Mouse (Mus musculus): ENCODE measurements around the gene Smco3. TPM values are rescaled to one million over a fixed set of nuclear protein-coding genes. Genes with fewer than 3 reads are reported as not detected.

Smco3 gene
- polyA plus RNA-seq, 1 experiment from 2014 or later = 1.9 TPM

- H3K9ac ChIP-seq (replicated peaks; ENCODE audit: low read depth, low read length) = no peak overlapping the region
- H3K36me3 ChIP-seq (ENCODE audit: control insufficient read depth, insufficient read depth, low read length) = no peaks in the 10 kb centered on the region
- no peaks in the 10 kb centered on the region for H3K9me3 ChIP-seq (ENCODE audit: control insufficient read depth, low read depth, low read length)
- H3K4me1 ChIP-seq (ENCODE audit: control insufficient read depth, insufficient read depth, low read length) = peaks cover 4% of the 10 kb centered on the region; the same call in 1 of the 2 replicates
- ATAC-seq (ENCODE audit: insufficient number of reproducible peaks, insufficient read depth, low FRiP score, low read depth) = peak; percentile 55; the same call in 1 of the 2 replicates
- H3K4me2 ChIP-seq (replicated peaks; ENCODE audit: low read depth, low read length) = no peak overlapping the region
- H3K4me3 ChIP-seq (ENCODE audit: low read depth, low read length) = no peak overlapping the region
- 45% methylated on average over 4 of the region's 4 CpGs for WGBS
- H3K27ac ChIP-seq (ENCODE audit: low read length) = peak overlapping the region; percentile 48; the same call in 1 of the 2 replicates
- H3K27me3 ChIP-seq (ENCODE audit: control insufficient read depth, insufficient read depth, low read length) = no peaks in the 10 kb centered on the region
These were observed 30.9 kb upstream of the Smco3 start for GRCm38 (mm10) chr6:136866150-136866549.

- H3K36me3 ChIP-seq (ENCODE audit: control insufficient read depth, insufficient read depth, low read length) = no peaks in the 10 kb centered on the region
- H3K4me3 ChIP-seq (ENCODE audit: low read depth, low read length) = no peak overlapping the region
- H3K9ac ChIP-seq (replicated peaks; ENCODE audit: low read depth, low read length) = no peak overlapping the region
- H3K27ac ChIP-seq (ENCODE audit: low read length) = no peak overlapping the region
- 91% methylated on average over 5 of the region's 5 CpGs for WGBS
- no peaks in the 10 kb centered on the region for H3K27me3 ChIP-seq (ENCODE audit: control insufficient read depth, insufficient read depth, low read length)
- H3K9me3 ChIP-seq (ENCODE audit: control insufficient read depth, low read depth, low read length) = no peaks in the 10 kb centered on the region
- peaks cover 4% of the 10 kb centered on the region; the same call in 1 of the 2 replicates for H3K4me1 ChIP-seq (ENCODE audit: control insufficient read depth, insufficient read depth, low read length)
- H3K4me2 ChIP-seq (replicated peaks; ENCODE audit: low read depth, low read length) = no peak overlapping the region
- no peak for ATAC-seq (ENCODE audit: insufficient number of reproducible peaks, insufficient read depth, low FRiP score, low read depth)
These were observed 30.1 kb upstream of the Smco3 start for GRCm38 (mm10) chr6:136865360-136865759.

- no peak overlapping the region for H3K9ac ChIP-seq (replicated peaks; ENCODE audit: low read depth, low read length)
- no peak overlapping the region for H3K4me2 ChIP-seq (replicated peaks; ENCODE audit: low read depth, low read length)
- H3K27me3 ChIP-seq (ENCODE audit: control insufficient read depth, insufficient read depth, low read length) = no peaks in the 10 kb centered on the region
- no peaks in the 10 kb centered on the region for H3K9me3 ChIP-seq (ENCODE audit: control insufficient read depth, low read depth, low read length)
- no peaks in the 10 kb centered on the region for H3K36me3 ChIP-seq (ENCODE audit: control insufficient read depth, insufficient read depth, low read length)
- ATAC-seq (ENCODE audit: insufficient number of reproducible peaks, insufficient read depth, low FRiP score, low read depth) = no peak
- no peak overlapping the region for H3K27ac ChIP-seq (ENCODE audit: low read length)
- peaks cover 20% of the 10 kb centered on the region for H3K4me1 ChIP-seq (ENCODE audit: control insufficient read depth, insufficient read depth, low read length)
- 34% methylated on average over 9 of the region's 9 CpGs for WGBS
- H3K4me3 ChIP-seq (ENCODE audit: low read depth, low read length) = no peak overlapping the region
These were observed 25.8 kb upstream of the Smco3 start for GRCm38 (mm10) chr6:136861020-136861419.

GRCm38 (mm10) chr6:136858420-136858819 is 23.2 kb upstream of the Smco3 start:
- H3K4me1 ChIP-seq (ENCODE audit: control insufficient read depth, insufficient read depth, low read length) = peaks cover 18% of the 10 kb centered on the region
- no peaks in the 10 kb centered on the region for H3K9me3 ChIP-seq (ENCODE audit: control insufficient read depth, low read depth, low read length)
- WGBS = 52% methylated on average over 8 of the region's 8 CpGs
- H3K27ac ChIP-seq (ENCODE audit: low read length) = no peak overlapping the region; the same call in 1 of the 2 replicates
- H3K27me3 ChIP-seq (ENCODE audit: control insufficient read depth, insufficient read depth, low read length) = no peaks in the 10 kb centered on the region
- no peak overlapping the region for H3K9ac ChIP-seq (replicated peaks; ENCODE audit: low read depth, low read length)
- H3K36me3 ChIP-seq (ENCODE audit: control insufficient read depth, insufficient read depth, low read length) = no peaks in the 10 kb centered on the region
- H3K4me2 ChIP-seq (replicated peaks; ENCODE audit: low read depth, low read length) = no peak overlapping the region
- H3K4me3 ChIP-seq (ENCODE audit: low read depth, low read length) = no peak overlapping the region
- ATAC-seq (ENCODE audit: insufficient number of reproducible peaks, insufficient read depth, low FRiP score, low read depth) = no peak

GRCm38 (mm10) chr6:136857873-136858260 is 22.6 kb upstream of the Smco3 start:
- Histone ChIP-seq H3K4me2 (replicated peaks; ENCODE audit: low read depth, low read length) (peak overlapping the region; percentile 33), H3K27me3 (ENCODE audit: control insufficient read depth, insufficient read depth, low read length) (no peaks in the 10 kb centered on the region), H3K9me3 (ENCODE audit: control insufficient read depth, low read depth, low read length) (no peaks in the 10 kb centered on the region), H3K4me3 (ENCODE audit: low read depth, low read length) (0 out of 2 replicates have a peak overlapping the region, but pooled peaks have one; percentile 5), H3K36me3 (ENCODE audit: control insufficient read depth, insufficient read depth, low read length) (no peaks in the 10 kb centered on the region), H3K27ac (ENCODE audit: low read length) (peak overlapping the region; percentile 89), H3K9ac (replicated peaks; ENCODE audit: low read depth, low read length) (peak overlapping the region; percentile 7; the same call in 1 of the 2 replicates), H3K4me1 (ENCODE audit: control insufficient read depth, insufficient read depth, low read length) (peaks cover 19% of the 10 kb centered on the region)
- WGBS = 8% methylated on average over 11 of the region's 11 CpGs
- 0 out of 2 replicates have a peak, but pooled peaks have one; percentile 29 for ATAC-seq (ENCODE audit: insufficient number of reproducible peaks, insufficient read depth, low FRiP score, low read depth)

- Histone ChIP-seq H3K9me3 (ENCODE audit: control insufficient read depth, low read depth, low read length) (no peaks in the 10 kb centered on the region), H3K9ac (replicated peaks; ENCODE audit: low read depth, low read length) (peak within 1 kb of the TSS; percentile 7; the same call in 1 of the 2 replicates), H3K4me2 (replicated peaks; ENCODE audit: low read depth, low read length) (peak within 1 kb of the TSS; percentile 33), H3K4me3 (ENCODE audit: low read depth, low read length) (0 out of 2 replicates have a peak within 1 kb of the TSS, but pooled peaks have one; percentile 5), H3K27ac (ENCODE audit: low read length) (peak within 1 kb of the TSS; percentile 89), H3K36me3 (ENCODE audit: control insufficient read depth, insufficient read depth, low read length) (no peaks in the 10 kb centered on the region), H3K4me1 (ENCODE audit: control insufficient read depth, insufficient read depth, low read length) (peaks cover 21% of the 10 kb centered on the region), H3K27me3 (ENCODE audit: control insufficient read depth, insufficient read depth, low read length) (no peaks in the 10 kb centered on the region)
- WGBS = 38% methylated on average over 18 of the region's 18 CpGs
- ATAC-seq (ENCODE audit: insufficient number of reproducible peaks, insufficient read depth, low FRiP score, low read depth) = peak; percentile 77; the same call in 1 of the 2 replicates
These were observed 22.1 kb upstream of the Smco3 start, which contains the start of gene Art4 for GRCm38 (mm10) chr6:136857186-136857872. Gene Art4, minus strand, starts transcription at chr6:136857733.

- no peaks in the 10 kb centered on the region for H3K27me3 ChIP-seq (ENCODE audit: control insufficient read depth, insufficient read depth, low read length)
- H3K9me3 ChIP-seq (ENCODE audit: control insufficient read depth, low read depth, low read length) = no peaks in the 10 kb centered on the region
- H3K27ac ChIP-seq (ENCODE audit: low read length) = peak overlapping the region; percentile 66
- H3K4me2 ChIP-seq (replicated peaks; ENCODE audit: low read depth, low read length) = peak overlapping the region; percentile 33
- ATAC-seq (ENCODE audit: insufficient number of reproducible peaks, insufficient read depth, low FRiP score, low read depth) = no peak
- 37% methylated on average over 14 of the region's 14 CpGs for WGBS
- no peak overlapping the region for H3K9ac ChIP-seq (replicated peaks; ENCODE audit: low read depth, low read length)
- no peaks in the 10 kb centered on the region for H3K36me3 ChIP-seq (ENCODE audit: control insufficient read depth, insufficient read depth, low read length)
- H3K4me1 ChIP-seq (ENCODE audit: control insufficient read depth, insufficient read depth, low read length) = peaks cover 21% of the 10 kb centered on the region
- H3K4me3 ChIP-seq (ENCODE audit: low read depth, low read length) = 0 out of 2 replicates have a peak overlapping the region, but pooled peaks have one; percentile 0
These were observed 20.9 kb upstream of the Smco3 start for GRCm38 (mm10) chr6:136856071-136856636.

- 86% methylated on average over 2 of the region's 2 CpGs for WGBS
- Histone ChIP-seq H3K36me3 (ENCODE audit: control insufficient read depth, insufficient read depth, low read length) (no peaks in the 10 kb centered on the region), H3K4me2 (replicated peaks; ENCODE audit: low read depth, low read length) (no peak overlapping the region), H3K4me1 (ENCODE audit: control insufficient read depth, insufficient read depth, low read length) (peaks cover 21% of the 10 kb centered on the region), H3K9ac (replicated peaks; ENCODE audit: low read depth, low read length) (no peak overlapping the region), H3K9me3 (ENCODE audit: control insufficient read depth, low read depth, low read length) (no peaks in the 10 kb centered on the region), H3K27me3 (ENCODE audit: control insufficient read depth, insufficient read depth, low read length) (no peaks in the 10 kb centered on the region), H3K27ac (ENCODE audit: low read length) (no peak overlapping the region), H3K4me3 (ENCODE audit: low read depth, low read length) (no peak overlapping the region)
- no peak for ATAC-seq (ENCODE audit: insufficient number of reproducible peaks, insufficient read depth, low FRiP score, low read depth)
These were observed 19.9 kb upstream of the Smco3 start for GRCm38 (mm10) chr6:136855183-136855582.
